Mouse (Mus musculus): Measurements from ENCODE around the gene Clcf1. TPM values are rescaled to one million over a fixed set of nuclear protein-coding genes. Genes with fewer than 3 reads are reported as not detected.
A peak's percentile ranks its signal among the peaks of the same experiment; 100 is the strongest.

Gene Clcf1
- total and polyA plus RNA-seq, 2 experiments, result 0.28 to 3.8 TPM

GRCm38 (mm10) chr19:4254230-4254629 is 40.2 kb downstream of the Clcf1 start:
- TF ChIP-seq CTCF (IDR thresholded peaks at IDR 0.05; ENCODE audit: low read depth, low read length), result no peak
- TF ChIP-seq POLR2A (IDR thresholded peaks at IDR 0.05; ENCODE audit: extremely low read depth, insufficient read depth, low read length), result no peak
- H3K36me3 ChIP-seq (ENCODE audit: control insufficient read depth, insufficient read depth, low read length), result no peaks in the 10 kb centered on the region
- no peaks in the 10 kb centered on the region for H3K79me2 ChIP-seq (ENCODE audit: control insufficient read depth, insufficient read depth, low read length)
- H3K27me3 ChIP-seq (ENCODE audit: control insufficient read depth, insufficient read depth, low read length), result no peaks in the 10 kb centered on the region
- DNase-seq (ENCODE audit: extremely low read depth, low read depth, low spot score), result no peak
- WGBS, result 95% methylated on average over 7 of the region's 7 CpGs
- H3K27ac ChIP-seq (replicated peaks; ENCODE audit: insufficient read depth, low read depth, low read length), result no peak overlapping the region
- no peaks in the 10 kb centered on the region for H3K4me1 ChIP-seq (ENCODE audit: control insufficient read depth, insufficient read depth, low read length)
- H3K9ac ChIP-seq (ENCODE audit: low read depth, low read length), result no peak overlapping the region
- H3K4me3 ChIP-seq (ENCODE audit: insufficient read depth, low read depth, low read length), result no peak overlapping the region

GRCm38 (mm10) chr19:4255583-4256162 is 41.6 kb downstream of the Clcf1 start:
- Histone ChIP-seq H3K27ac (replicated peaks; ENCODE audit: insufficient read depth, low read depth, low read length) (no peak overlapping the region), H3K27me3 (ENCODE audit: control insufficient read depth, insufficient read depth, low read length) (no peaks in the 10 kb centered on the region), H3K4me3 (ENCODE audit: insufficient read depth, low read depth, low read length) (no peak overlapping the region), H3K36me3 (ENCODE audit: control insufficient read depth, insufficient read depth, low read length) (no peaks in the 10 kb centered on the region), H3K4me1 (ENCODE audit: control insufficient read depth, insufficient read depth, low read length) (no peaks in the 10 kb centered on the region), H3K79me2 (ENCODE audit: control insufficient read depth, insufficient read depth, low read length) (no peaks in the 10 kb centered on the region), H3K9ac (ENCODE audit: low read depth, low read length) (no peak overlapping the region)
- 87% methylated on average over 11 of the region's 11 CpGs for WGBS
- TF ChIP-seq CTCF (IDR thresholded peaks at IDR 0.05; ENCODE audit: low read depth, low read length), result no peak; the same call in 1 of the 2 replicates
- no peak for TF ChIP-seq POLR2A (IDR thresholded peaks at IDR 0.05; ENCODE audit: extremely low read depth, insufficient read depth, low read length)
- no peak for DNase-seq (ENCODE audit: extremely low read depth, low read depth, low spot score)

GRCm38 (mm10) chr19:4257216-4257896 is 43.3 kb downstream of the Clcf1 start:
- no peaks in the 10 kb centered on the region for H3K36me3 ChIP-seq (ENCODE audit: control insufficient read depth, insufficient read depth, low read length)
- peak overlapping the region; percentile 67 for H3K4me3 ChIP-seq (ENCODE audit: insufficient read depth, low read depth, low read length)
- peak overlapping the region; percentile 50 for H3K9ac ChIP-seq (ENCODE audit: low read depth, low read length)
- H3K27me3 ChIP-seq (ENCODE audit: control insufficient read depth, insufficient read depth, low read length), result no peaks in the 10 kb centered on the region
- H3K79me2 ChIP-seq (ENCODE audit: control insufficient read depth, insufficient read depth, low read length), result no peaks in the 10 kb centered on the region
- WGBS, result 2% methylated on average over 41 of the region's 41 CpGs
- H3K4me1 ChIP-seq (ENCODE audit: control insufficient read depth, insufficient read depth, low read length), result no peaks in the 10 kb centered on the region
- no peak overlapping the region for H3K27ac ChIP-seq (replicated peaks; ENCODE audit: insufficient read depth, low read depth, low read length)
- no peak for TF ChIP-seq POLR2A (IDR thresholded peaks at IDR 0.05; ENCODE audit: extremely low read depth, insufficient read depth, low read length)
- peak; percentile 95 for TF ChIP-seq CTCF (IDR thresholded peaks at IDR 0.05; ENCODE audit: low read depth, low read length)
- peak; percentile 84 for DNase-seq (ENCODE audit: extremely low read depth, low read depth, low spot score)

GRCm38 (mm10) chr19:4257897-4258252 is 43.8 kb downstream of the Clcf1 start:
- Histone ChIP-seq H3K27me3 (ENCODE audit: control insufficient read depth, insufficient read depth, low read length) (no peaks in the 10 kb centered on the region), H3K27ac (replicated peaks; ENCODE audit: insufficient read depth, low read depth, low read length) (no peak overlapping the region), H3K79me2 (ENCODE audit: control insufficient read depth, insufficient read depth, low read length) (no peaks in the 10 kb centered on the region), H3K4me1 (ENCODE audit: control insufficient read depth, insufficient read depth, low read length) (no peaks in the 10 kb centered on the region), H3K36me3 (ENCODE audit: control insufficient read depth, insufficient read depth, low read length) (no peaks in the 10 kb centered on the region), H3K9ac (ENCODE audit: low read depth, low read length) (no peak overlapping the region; the same call in 1 of the 2 replicates), H3K4me3 (ENCODE audit: insufficient read depth, low read depth, low read length) (no peak overlapping the region)
- WGBS, result 40% methylated on average over 12 of the region's 12 CpGs
- TF ChIP-seq POLR2A (IDR thresholded peaks at IDR 0.05; ENCODE audit: extremely low read depth, insufficient read depth, low read length) (no peak), CTCF (IDR thresholded peaks at IDR 0.05; ENCODE audit: low read depth, low read length) (no peak)
- DNase-seq (ENCODE audit: extremely low read depth, low read depth, low spot score), result no peak

- Histone ChIP-seq H3K79me2 (ENCODE audit: control insufficient read depth, insufficient read depth, low read length) (no peaks in the 10 kb centered on the region), H3K4me3 (ENCODE audit: insufficient read depth, low read depth, low read length) (no peak overlapping the region), H3K27ac (replicated peaks; ENCODE audit: insufficient read depth, low read depth, low read length) (no peak overlapping the region), H3K4me1 (ENCODE audit: control insufficient read depth, insufficient read depth, low read length) (no peaks in the 10 kb centered on the region; the same call in 1 of the 2 replicates), H3K9ac (ENCODE audit: low read depth, low read length) (no peak overlapping the region), H3K27me3 (ENCODE audit: control insufficient read depth, insufficient read depth, low read length) (no peaks in the 10 kb centered on the region), H3K36me3 (ENCODE audit: control insufficient read depth, insufficient read depth, low read length) (no peaks in the 10 kb centered on the region)
- no peak for TF ChIP-seq CTCF (IDR thresholded peaks at IDR 0.05; ENCODE audit: low read depth, low read length)
- 55% methylated on average over 8 of the region's 8 CpGs for WGBS
- DNase-seq (ENCODE audit: extremely low read depth, low read depth, low spot score), result no peak
These were observed 47.1 kb downstream of the Clcf1 start for GRCm38 (mm10) chr19:4261038-4261698.

- WGBS, result 75% methylated on average over 6 of the region's 6 CpGs
- H3K27ac ChIP-seq (replicated peaks; ENCODE audit: insufficient read depth, low read depth, low read length), result no peak overlapping the region
- H3K4me1 ChIP-seq (ENCODE audit: control insufficient read depth, insufficient read depth, low read length), result no peaks in the 10 kb centered on the region; the same call in 1 of the 2 replicates
- H3K79me2 ChIP-seq (ENCODE audit: control insufficient read depth, insufficient read depth, low read length), result no peaks in the 10 kb centered on the region
- no peak overlapping the region for H3K4me3 ChIP-seq (ENCODE audit: insufficient read depth, low read depth, low read length)
- H3K36me3 ChIP-seq (ENCODE audit: control insufficient read depth, insufficient read depth, low read length), result no peaks in the 10 kb centered on the region
- DNase-seq (ENCODE audit: extremely low read depth, low read depth, low spot score), result no peak
- no peak overlapping the region for H3K9ac ChIP-seq (ENCODE audit: low read depth, low read length)
- TF ChIP-seq POLR2A (IDR thresholded peaks at IDR 0.05; ENCODE audit: extremely low read depth, insufficient read depth, low read length), result no peak
- no peak for TF ChIP-seq CTCF (IDR thresholded peaks at IDR 0.05; ENCODE audit: low read depth, low read length)
- H3K27me3 ChIP-seq (ENCODE audit: control insufficient read depth, insufficient read depth, low read length), result no peaks in the 10 kb centered on the region
These were observed 48.7 kb downstream of the Clcf1 start for GRCm38 (mm10) chr19:4262756-4263155.
